Mouse (Mus musculus): Measurements from ENCODE around the gene Olfr1507. TPM values are rescaled to one million over a fixed set of nuclear protein-coding genes. Genes with fewer than 3 reads are reported as not detected.

Gene Olfr1507
- total RNA-seq (2017): not detected in 2 replicates

DNA sequence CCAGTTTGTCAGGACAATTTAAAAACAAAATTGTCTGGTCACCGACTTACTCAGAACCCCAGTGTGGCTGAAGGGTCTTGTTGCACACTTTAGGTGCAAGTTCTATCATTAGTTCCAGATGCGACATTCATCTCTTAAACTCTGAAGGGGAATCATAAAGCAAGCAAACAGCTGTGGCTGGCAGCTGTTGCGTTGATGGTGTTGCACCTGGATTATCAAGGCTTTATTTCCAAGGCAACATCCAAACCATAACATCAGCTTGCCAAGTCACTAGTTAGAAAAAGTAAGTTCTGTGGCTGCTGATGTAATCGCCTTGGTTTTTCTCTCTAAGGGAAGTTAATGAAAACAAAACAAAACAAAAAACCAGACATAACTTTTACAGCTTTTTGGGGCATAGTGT is at the start of gene Olfr1507:
Olfr1507 (minus strand) TSS at position 234 of the 400 bp plus-strand sequence.
- ATAC-seq (replicated peaks; ENCODE audit: low read depth, poor library complexity, severe bottlenecking): no peak

- no peak for ATAC-seq (replicated peaks; ENCODE audit: low read depth, poor library complexity, severe bottlenecking)
These were observed 37.8 kb upstream of the Olfr1507 start for GRCm38 (mm10) chr14:52533336-52533735.

- ATAC-seq (replicated peaks; ENCODE audit: low read depth, poor library complexity, severe bottlenecking): no peak
These were observed 29.4 kb upstream of the Olfr1507 start for GRCm38 (mm10) chr14:52524952-52525351.

DNA sequence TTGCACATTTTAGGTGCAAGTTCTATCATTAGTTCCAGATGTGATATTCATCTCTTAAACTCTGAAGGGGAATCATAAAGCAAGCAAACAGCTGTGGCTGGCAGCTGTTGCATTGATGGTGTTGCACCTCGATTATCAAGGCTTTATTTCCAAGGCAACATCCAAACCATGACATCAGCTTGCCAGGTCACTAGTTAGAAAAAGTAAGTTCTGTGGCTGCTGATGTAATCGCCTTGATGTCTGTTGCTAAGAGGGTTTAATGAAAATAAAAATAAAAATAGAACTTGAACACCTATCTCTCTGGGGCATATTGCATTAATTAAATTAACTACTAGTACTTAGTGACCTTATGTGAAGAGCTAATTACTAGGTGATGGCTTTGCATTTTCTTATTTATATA is 28.2 kb downstream of the Olfr1507 start, which contains the start of gene Olfr1508:
Olfr1508 (minus strand) TSS at position 101 of the 400 bp plus-strand sequence.
- ATAC-seq (replicated peaks; ENCODE audit: low read depth, poor library complexity, severe bottlenecking): no peak

GRCm38 (mm10) chr14:52465738-52466137 is 29.8 kb downstream of the Olfr1507 start:
- no peak for ATAC-seq (replicated peaks; ENCODE audit: low read depth, poor library complexity, severe bottlenecking)

- 0 out of 2 replicates have a peak, but pooled peaks have one; percentile 22 for ATAC-seq (replicated peaks; ENCODE audit: low read depth, poor library complexity, severe bottlenecking)
These were observed 33.6 kb downstream of the Olfr1507 start for GRCm38 (mm10) chr14:52461928-52462327.

DNA sequence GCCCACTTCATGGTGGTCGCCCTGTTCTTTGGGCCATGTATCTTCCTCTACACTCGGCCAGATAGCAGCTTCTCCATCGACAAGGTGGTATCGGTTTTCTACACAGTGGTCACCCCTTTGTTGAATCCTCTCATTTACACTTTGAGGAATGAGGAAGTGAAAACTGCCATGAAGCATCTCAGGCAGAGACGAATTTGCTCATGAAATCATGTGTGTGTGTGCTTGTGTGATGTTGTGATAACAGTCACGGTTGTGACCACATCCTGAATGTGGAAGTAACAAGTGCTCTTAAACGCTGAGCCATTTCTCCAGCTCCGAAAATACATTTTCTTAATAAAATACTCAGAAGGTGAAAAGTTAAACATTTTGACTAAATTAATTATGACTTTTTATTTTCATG is 44.4 kb downstream of the Olfr1507 start:
- ATAC-seq (replicated peaks; ENCODE audit: low read depth, poor library complexity, severe bottlenecking): peak; percentile 100

GRCm38 (mm10) chr14:52442690-52443089 is 52.9 kb downstream of the Olfr1507 start, which contains the start of gene Olfr1509:
Gene Olfr1509 (plus strand): TSS chr14:52442990.
- ATAC-seq (replicated peaks; ENCODE audit: low read depth, poor library complexity, severe bottlenecking): no peak

Other genes with a start within 250 kb of the Olfr1507 start
- 78.3 and 103 TPM in 2 replicates for gene Chd8, start 238.0 kb downstream of the Olfr1507 start, total RNA-seq (2017)
- gene Tox4, start 216.6 kb downstream of the Olfr1507 start, total RNA-seq (2017): 42.2 and 42.7 TPM in 2 replicates
- gene Rab2b, start 216.2 kb downstream of the Olfr1507 start, total RNA-seq (2017): 9.9 and 11.4 TPM in 2 replicates
- gene Mettl3, start 190.6 kb downstream of the Olfr1507 start, total RNA-seq (2017): 48.5 and 64.8 TPM in 2 replicates
- 2.6 and 3.3 TPM in 2 replicates for gene Sall2, start 167.0 kb downstream of the Olfr1507 start, total RNA-seq (2017)
- not detected in 2 replicates for gene Olfr1513, start 139.3 kb downstream of the Olfr1507 start, total RNA-seq (2017)
- not detected in 2 replicates for gene Olfr1512, start 116.6 kb downstream of the Olfr1507 start, total RNA-seq (2017)
- not detected in 2 replicates for gene Olfr1511, start 98.4 kb downstream of the Olfr1507 start, total RNA-seq (2017)
- gene Olfr1510, start 81.4 kb downstream of the Olfr1507 start, total RNA-seq (2017): not detected in 2 replicates
- not detected in 2 replicates for gene Olfr1509, start 52.8 kb downstream of the Olfr1507 start, total RNA-seq (2017)
- not detected in 2 replicates for gene Olfr1508, start 28.3 kb downstream of the Olfr1507 start, total RNA-seq (2017)

Data from common myeloid progenitor, adult 5-6 weeks (primary cell).